Mouse (Mus musculus): ENCODE data around the gene Lad1. TPM values are rescaled to one million over a fixed set of nuclear protein-coding genes. Genes with fewer than 3 reads are reported as not detected.

The Lad1 gene
- polyA plus RNA-seq, 1 experiment from 2014 or later = 0.84 TPM

GRCm38 (mm10) chr1:135789815-135790214 is 28.6 kb upstream of the Lad1 start:
- peaks cover 33% of the 10 kb centered on the region for H3K27me3 ChIP-seq
- no peaks in the 10 kb centered on the region for H3K9me3 ChIP-seq
- no peak overlapping the region for H3K4me3 ChIP-seq (replicated peaks)
- peaks cover 15% of the 10 kb centered on the region for H3K4me1 ChIP-seq
- ATAC-seq (ENCODE audit: low FRiP score) = 0 out of 2 replicates have a peak, but pooled peaks have one; percentile 19
- 9% methylated on average over 5 of the region's 5 CpGs for WGBS
- no peak overlapping the region for H3K4me2 ChIP-seq
- H3K36me3 ChIP-seq (replicated peaks) = no peaks in the 10 kb centered on the region
- H3K9ac ChIP-seq = no peak overlapping the region
- no peak overlapping the region for H3K27ac ChIP-seq

- ATAC-seq (ENCODE audit: low FRiP score) = no peak
- Histone ChIP-seq H3K9me3 (no peaks in the 10 kb centered on the region), H3K9ac (no peak overlapping the region), H3K27ac (no peak overlapping the region), H3K4me2 (no peak overlapping the region), H3K36me3 (replicated peaks) (no peaks in the 10 kb centered on the region), H3K4me1 (peaks cover 18% of the 10 kb centered on the region), H3K4me3 (replicated peaks) (no peak overlapping the region), H3K27me3 (peaks cover 43% of the 10 kb centered on the region)
- WGBS = 54% methylated on average over 13 of the region's 13 CpGs
Observed at GRCm38 (mm10) chr1:135792143-135792939, 26.1 kb upstream of the Lad1 start.

GRCm38 (mm10) chr1:135793370-135794215 is 24.8 kb upstream of the Lad1 start:
- Histone ChIP-seq H3K27me3 (peaks cover 43% of the 10 kb centered on the region), H3K27ac (no peak overlapping the region), H3K9ac (peak overlapping the region; percentile 36; the same call in 1 of the 2 replicates), H3K4me2 (peak overlapping the region; percentile 48), H3K9me3 (no peaks in the 10 kb centered on the region), H3K4me1 (peaks cover 18% of the 10 kb centered on the region), H3K4me3 (replicated peaks) (peak overlapping the region; percentile 19), H3K36me3 (replicated peaks) (no peaks in the 10 kb centered on the region)
- WGBS = 23% methylated on average over 27 of the region's 27 CpGs
- 0 out of 2 replicates have a peak, but pooled peaks have one; percentile 19 for ATAC-seq (ENCODE audit: low FRiP score)

GRCm38 (mm10) chr1:135794216-135795134 is 23.9 kb upstream of the Lad1 start:
- Histone ChIP-seq H3K4me1 (peaks cover 18% of the 10 kb centered on the region), H3K9me3 (no peaks in the 10 kb centered on the region), H3K4me3 (replicated peaks) (no peak overlapping the region), H3K4me2 (peak overlapping the region; percentile 48; the same call in 1 of the 2 replicates), H3K27me3 (peaks cover 43% of the 10 kb centered on the region), H3K27ac (no peak overlapping the region), H3K9ac (no peak overlapping the region), H3K36me3 (replicated peaks) (no peaks in the 10 kb centered on the region)
- ATAC-seq (ENCODE audit: low FRiP score) = no peak
- 48% methylated on average over 20 of the region's 20 CpGs for WGBS

- Histone ChIP-seq H3K9me3 (no peaks in the 10 kb centered on the region), H3K4me3 (replicated peaks) (no peak overlapping the region), H3K4me2 (no peak overlapping the region), H3K4me1 (peaks cover 25% of the 10 kb centered on the region), H3K27me3 (peaks cover 20% of the 10 kb centered on the region; the same call in 1 of the 2 replicates), H3K9ac (no peak overlapping the region), H3K27ac (no peak overlapping the region), H3K36me3 (replicated peaks) (no peaks in the 10 kb centered on the region)
- no peak for ATAC-seq (ENCODE audit: low FRiP score)
- 74% methylated on average over 1 of the region's 1 CpGs for WGBS
Observed at GRCm38 (mm10) chr1:135798492-135798891, 19.9 kb upstream of the Lad1 start.

GRCm38 (mm10) chr1:135799109-135799627 is 19.2 kb upstream of the Lad1 start:
- 66% methylated on average over 8 of the region's 8 CpGs for WGBS
- no peak overlapping the region for H3K9ac ChIP-seq
- no peaks in the 10 kb centered on the region for H3K9me3 ChIP-seq
- H3K4me3 ChIP-seq (replicated peaks) = no peak overlapping the region
- H3K27me3 ChIP-seq = 0 out of 2 replicates have a peak, but pooled peaks cover 14% of the 10 kb centered on the region
- no peaks in the 10 kb centered on the region for H3K36me3 ChIP-seq (replicated peaks)
- no peak overlapping the region for H3K4me2 ChIP-seq
- no peak for ATAC-seq (ENCODE audit: low FRiP score)
- H3K27ac ChIP-seq = no peak overlapping the region
- H3K4me1 ChIP-seq = peaks cover 19% of the 10 kb centered on the region

- WGBS = 62% methylated on average over 8 of the region's 8 CpGs
- H3K4me1 ChIP-seq = peaks cover 10% of the 10 kb centered on the region
Observed at GRCm38 (mm10) chr1:135800192-135800950, 18.0 kb upstream of the Lad1 start.

GRCm38 (mm10) chr1:135807546-135807945 is 10.9 kb upstream of the Lad1 start:
- Histone ChIP-seq H3K27me3 (peaks cover 8% of the 10 kb centered on the region), H3K36me3 (replicated peaks) (no peaks in the 10 kb centered on the region), H3K4me2 (no peak overlapping the region), H3K9ac (no peak overlapping the region), H3K4me3 (replicated peaks) (no peak overlapping the region), H3K9me3 (no peaks in the 10 kb centered on the region), H3K4me1 (peaks cover 3% of the 10 kb centered on the region; the same call in 1 of the 2 replicates), H3K27ac (no peak overlapping the region)
- no peak for ATAC-seq (ENCODE audit: low FRiP score)
- 65% methylated on average over 10 of the region's 10 CpGs for WGBS

More at GRCm38 (mm10) chr1:135800192-135800950, 18.0 kb upstream of the Lad1 start:
- no peaks in the 10 kb centered on the region for H3K9me3 ChIP-seq
- 0 out of 2 replicates have a peak, but pooled peaks cover 7% of the 10 kb centered on the region for H3K27me3 ChIP-seq
- H3K36me3 ChIP-seq (replicated peaks) = no peaks in the 10 kb centered on the region
- no peak overlapping the region for H3K4me3 ChIP-seq (replicated peaks)
- H3K27ac ChIP-seq = no peak overlapping the region
- no peak overlapping the region for H3K9ac ChIP-seq
- no peak for ATAC-seq (ENCODE audit: low FRiP score)
- H3K4me2 ChIP-seq = no peak overlapping the region

GRCm38 (mm10) chr1:135810180-135810579 is 8.2 kb upstream of the Lad1 start:
- H3K27me3 ChIP-seq = peaks cover 20% of the 10 kb centered on the region
- no peak overlapping the region for H3K9ac ChIP-seq
- no peak overlapping the region for H3K27ac ChIP-seq
- WGBS = 87% methylated on average over 2 of the region's 2 CpGs
- H3K9me3 ChIP-seq = no peaks in the 10 kb centered on the region
- no peaks in the 10 kb centered on the region for H3K36me3 ChIP-seq (replicated peaks)
- H3K4me2 ChIP-seq = no peak overlapping the region
- H3K4me3 ChIP-seq (replicated peaks) = no peak overlapping the region
- no peak for ATAC-seq (ENCODE audit: low FRiP score)
- H3K4me1 ChIP-seq = peaks cover 7% of the 10 kb centered on the region; the same call in 1 of the 2 replicates

- Histone ChIP-seq H3K4me3 (replicated peaks) (no peak overlapping the region), H3K4me2 (no peak overlapping the region), H3K27me3 (peaks cover 26% of the 10 kb centered on the region), H3K4me1 (peaks cover 7% of the 10 kb centered on the region; the same call in 1 of the 2 replicates), H3K36me3 (replicated peaks) (no peaks in the 10 kb centered on the region), H3K9me3 (no peaks in the 10 kb centered on the region), H3K9ac (no peak overlapping the region), H3K27ac (no peak overlapping the region)
- 36% methylated on average over 7 of the region's 7 CpGs for WGBS
- no peak for ATAC-seq (ENCODE audit: low FRiP score)
Observed at GRCm38 (mm10) chr1:135811016-135811646, 7.3 kb upstream of the Lad1 start.

All from forebrain, embryonic 12.5 days (tissue).